Mouse (Mus musculus) megakaryocyte, embryonic 14.5 days (primary cell): ENCODE measurements at regions not wholly inside any gene's neighbourhood (a gene's known extent, or its start where the extent isn't known, plus 50 kb on each side); places are given as distances from the start of the nearest gene placed in this dataset.

Experiments
- FLI1 ChIP-seq: IDR thresholded peaks from 2 replicates; pipeline ENCODE4 v1.6.1; 2012; ENCODE audit warnings: low read length, inconsistent platforms, mixed read lengths
- GATA1 ChIP-seq: IDR thresholded peaks from 3 replicates; pipeline ENCODE4 v1.6.1; 2012; ENCODE audit warnings: mixed read lengths, low read length, inconsistent platforms, borderline replicate concordance

DNA sequence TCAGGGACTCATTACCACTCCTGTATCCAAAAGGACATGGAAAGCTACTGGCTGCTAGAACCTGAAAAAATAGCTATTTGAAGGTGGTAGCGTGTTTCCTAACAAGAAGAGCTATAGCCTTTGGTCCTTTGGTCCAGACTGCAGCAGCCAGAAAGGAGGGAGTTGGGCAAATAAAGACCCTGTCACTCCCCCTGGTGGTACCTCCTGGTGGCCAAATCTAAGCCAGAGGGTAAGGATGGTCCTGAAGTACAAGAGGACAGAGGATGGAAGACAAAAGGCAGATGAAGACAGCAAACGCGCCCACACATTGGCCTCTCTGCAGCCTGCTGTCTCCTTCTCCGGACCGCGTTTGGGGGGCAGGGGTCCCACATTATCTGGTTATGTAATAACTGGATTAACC lies 453.4 kb downstream of the Prss52 start:
- TF ChIP-seq GATA1 (no peak), FLI1 (no peak)
